Mouse (Mus musculus): ENCODE measurements around the gene Gsk3b. TPM values are rescaled to one million over a fixed set of nuclear protein-coding genes. Genes with fewer than 3 reads are reported as not detected.
A peak's percentile ranks its signal among the peaks of the same experiment; 100 is the strongest.

Gene Gsk3b
- polyA plus RNA-seq, 1 experiment from 2014 or later = 120 TPM

DNA sequence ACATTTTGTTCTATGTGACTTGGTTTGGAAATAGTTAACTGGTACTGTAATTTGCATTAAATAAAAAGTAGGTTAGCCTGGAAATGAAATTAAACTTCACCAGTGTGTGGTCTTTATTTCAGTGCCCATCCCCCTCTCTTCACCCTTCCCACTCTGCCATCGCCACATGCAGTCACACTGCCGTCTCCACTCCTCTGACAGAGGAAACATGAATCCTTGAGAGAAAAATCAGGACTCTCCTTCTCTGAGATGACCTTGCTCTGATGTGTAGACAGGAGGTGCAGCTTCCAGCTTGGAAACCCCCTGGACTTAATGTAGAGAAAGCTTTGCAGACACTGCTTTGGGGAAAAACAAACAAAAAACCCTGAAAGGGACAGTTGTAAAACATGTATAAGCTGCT, 156.6 kb downstream of the Gsk3b start:
- ATAC-seq (ENCODE audit: low FRiP score) (no peak), DNase-seq (ENCODE audit: low spot score, missing footprints) (peak; percentile 79)
- peaks cover 2% of the 10 kb centered on the region; the same call in 1 of the 2 replicates for H3K36me3 ChIP-seq (ENCODE audit: control insufficient read depth, insufficient read depth, low read length)
- H3K4me2 ChIP-seq = no peak overlapping the region
- H3K27me3 ChIP-seq (ENCODE audit: control insufficient read depth, insufficient read depth, low read length) = no peaks in the 10 kb centered on the region
- H3K9ac ChIP-seq (ENCODE audit: low read length) = no peak overlapping the region
- H3K4me3 ChIP-seq (ENCODE audit: low read depth, low read length) = no peak overlapping the region
- 80% methylated on average over 2 of the region's 2 CpGs for WGBS
- no peaks in the 10 kb centered on the region for H3K9me3 ChIP-seq (ENCODE audit: control insufficient read depth, low read length)
- H3K27ac ChIP-seq (ENCODE audit: low read depth, low read length) = no peak overlapping the region
- H3K4me1 ChIP-seq (ENCODE audit: control insufficient read depth, insufficient read depth, low read length) = no peaks in the 10 kb centered on the region

DNA sequence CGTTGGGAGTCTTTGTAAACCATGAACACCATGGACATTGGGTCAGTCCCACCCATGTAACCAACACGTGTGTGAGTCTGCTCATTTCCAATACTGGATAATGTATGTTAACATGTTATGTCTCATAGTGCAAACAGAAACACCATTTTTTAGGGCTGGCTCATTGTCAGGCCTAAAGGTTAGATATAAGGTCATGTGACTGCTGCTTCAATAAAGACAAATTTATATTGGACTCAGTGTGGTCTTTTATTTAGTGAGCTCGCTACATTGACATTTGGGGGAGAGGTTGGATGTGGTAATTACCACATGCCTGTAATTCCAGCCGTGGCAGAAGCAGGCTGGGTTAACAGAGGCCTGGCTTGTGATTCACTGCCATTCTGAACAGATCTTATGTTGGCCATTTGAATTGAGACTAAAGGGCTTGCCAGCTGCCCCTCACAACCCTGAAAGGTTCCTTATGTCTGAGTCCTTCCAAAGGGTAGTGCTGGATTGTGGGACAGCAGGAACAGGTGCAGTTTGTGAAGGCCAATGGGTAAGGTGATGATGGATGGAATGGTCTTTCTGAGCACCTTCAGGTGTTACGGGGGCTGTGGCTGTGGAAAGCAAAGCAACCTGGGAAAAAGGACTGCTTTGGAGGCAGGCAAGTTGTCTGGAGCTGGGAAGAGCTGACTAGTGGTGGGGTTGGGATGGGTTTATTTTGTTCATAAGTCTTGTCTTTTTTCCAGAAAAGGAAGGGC, 157.2 kb downstream of the Gsk3b start:
- H3K36me3 ChIP-seq (ENCODE audit: control insufficient read depth, insufficient read depth, low read length) = 0 out of 2 replicates have a peak, but pooled peaks cover 2% of the 10 kb centered on the region
- no peak for DNase-seq (ENCODE audit: low spot score, missing footprints)
- H3K4me2 ChIP-seq = no peak overlapping the region
- no peak for ATAC-seq (ENCODE audit: low FRiP score)
- H3K4me1 ChIP-seq (ENCODE audit: control insufficient read depth, insufficient read depth, low read length) = no peaks in the 10 kb centered on the region
- H3K27me3 ChIP-seq (ENCODE audit: control insufficient read depth, insufficient read depth, low read length) = no peaks in the 10 kb centered on the region
- H3K9ac ChIP-seq (ENCODE audit: low read length) = no peak overlapping the region
- WGBS = 87% methylated on average over 5 of the region's 5 CpGs
- no peaks in the 10 kb centered on the region for H3K9me3 ChIP-seq (ENCODE audit: control insufficient read depth, low read length)
- no peak overlapping the region for H3K4me3 ChIP-seq (ENCODE audit: low read depth, low read length)
- H3K27ac ChIP-seq (ENCODE audit: low read depth, low read length) = no peak overlapping the region

DNA sequence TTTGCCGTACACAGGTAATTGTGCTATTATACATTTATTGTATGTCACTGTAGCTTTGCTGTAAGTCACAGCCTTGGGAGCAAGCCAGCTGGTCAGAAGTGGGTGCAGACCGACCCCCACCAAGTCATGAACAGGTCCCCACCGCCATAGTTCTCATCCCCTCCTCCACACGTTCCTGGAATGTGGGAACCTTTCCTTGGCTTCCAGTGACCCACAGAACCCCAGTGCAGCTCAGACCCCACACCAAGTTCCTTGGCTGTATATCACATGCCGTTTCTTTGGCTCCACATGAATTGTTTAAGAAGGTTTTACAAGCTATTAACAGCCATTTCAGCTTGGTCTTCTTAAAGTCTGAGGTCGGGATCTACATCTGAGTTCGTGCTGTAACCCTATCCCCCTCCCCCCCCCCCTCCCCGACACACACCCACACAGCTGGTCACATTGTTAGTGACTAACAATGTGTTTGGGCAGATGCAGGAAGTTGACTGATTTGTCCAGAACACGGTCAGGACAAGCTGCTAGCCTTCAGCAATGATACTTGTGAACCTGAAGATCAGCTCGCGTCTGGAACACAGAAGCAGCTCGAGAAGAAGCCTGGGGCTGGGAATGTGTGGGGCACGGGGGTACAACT, 159.6 kb downstream of the Gsk3b start:
- Histone ChIP-seq H3K36me3 (ENCODE audit: control insufficient read depth, insufficient read depth, low read length) (0 out of 2 replicates have a peak, but pooled peaks cover 2% of the 10 kb centered on the region), H3K27ac (ENCODE audit: low read depth, low read length) (no peak overlapping the region), H3K4me3 (ENCODE audit: low read depth, low read length) (no peak overlapping the region), H3K9me3 (ENCODE audit: control insufficient read depth, low read length) (no peaks in the 10 kb centered on the region), H3K4me2 (no peak overlapping the region), H3K27me3 (ENCODE audit: control insufficient read depth, insufficient read depth, low read length) (no peaks in the 10 kb centered on the region), H3K4me1 (ENCODE audit: control insufficient read depth, insufficient read depth, low read length) (no peaks in the 10 kb centered on the region), H3K9ac (ENCODE audit: low read length) (no peak overlapping the region)
- no peak for ATAC-seq (ENCODE audit: low FRiP score)
- DNase-seq (ENCODE audit: low spot score, missing footprints) = no peak
- WGBS = 68% methylated on average over 13 of the region's 13 CpGs

DNA sequence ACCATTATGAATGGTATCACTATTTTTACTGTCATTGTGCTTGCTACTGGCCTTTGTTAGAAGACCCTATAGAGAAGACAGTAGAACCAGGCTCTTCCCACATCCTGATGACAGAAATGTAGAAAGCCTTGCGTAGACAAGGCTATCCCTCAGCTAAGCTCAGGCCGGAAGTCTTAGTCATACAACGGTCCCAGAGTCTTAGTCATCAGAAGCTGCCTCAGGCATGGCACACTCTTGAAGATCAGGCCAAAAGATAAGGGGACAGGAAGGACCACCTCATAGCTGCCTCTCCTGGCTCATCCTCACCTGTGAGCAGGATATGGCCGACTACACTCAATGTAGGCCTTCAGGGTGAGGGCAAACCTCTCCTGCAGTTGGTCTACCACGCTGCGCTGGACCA, 161.7 kb downstream of the Gsk3b start:
- DNase-seq (ENCODE audit: low spot score, missing footprints) (no peak), ATAC-seq (ENCODE audit: low FRiP score) (no peak)
- no peaks in the 10 kb centered on the region for H3K9me3 ChIP-seq (ENCODE audit: control insufficient read depth, low read length)
- H3K4me1 ChIP-seq (ENCODE audit: control insufficient read depth, insufficient read depth, low read length) = no peaks in the 10 kb centered on the region
- no peak overlapping the region for H3K9ac ChIP-seq (ENCODE audit: low read length)
- no peak overlapping the region for H3K27ac ChIP-seq (ENCODE audit: low read depth, low read length)
- no peaks in the 10 kb centered on the region for H3K27me3 ChIP-seq (ENCODE audit: control insufficient read depth, insufficient read depth, low read length)
- no peak overlapping the region for H3K4me2 ChIP-seq
- 90% methylated on average over 6 of the region's 6 CpGs for WGBS
- no peaks in the 10 kb centered on the region for H3K36me3 ChIP-seq (ENCODE audit: control insufficient read depth, insufficient read depth, low read length)
- no peak overlapping the region for H3K4me3 ChIP-seq (ENCODE audit: low read depth, low read length)

DNA sequence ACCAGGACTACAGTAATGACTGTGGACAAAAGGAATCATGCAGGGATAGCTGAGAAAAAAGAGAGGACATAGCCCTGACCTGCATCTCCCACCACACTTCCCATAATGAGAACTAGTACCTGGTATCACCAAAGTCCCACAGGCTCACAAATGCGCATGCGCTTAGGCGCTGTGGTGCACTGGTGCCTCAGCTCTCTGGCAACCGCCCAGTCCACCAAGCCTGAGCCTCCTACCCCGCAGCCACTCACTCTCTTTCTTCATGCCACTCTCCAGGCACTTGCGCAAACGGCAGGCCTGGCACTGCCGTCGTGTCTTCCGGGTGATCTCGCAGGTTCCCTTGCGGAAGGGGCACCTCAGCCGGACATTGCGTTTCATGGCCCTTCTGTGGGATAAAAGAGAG, 165.2 kb downstream of the Gsk3b start:
- no peaks in the 10 kb centered on the region for H3K4me1 ChIP-seq (ENCODE audit: control insufficient read depth, insufficient read depth, low read length)
- DNase-seq (ENCODE audit: low spot score, missing footprints) = no peak
- 86% methylated on average over 14 of the region's 14 CpGs for WGBS

DNA sequence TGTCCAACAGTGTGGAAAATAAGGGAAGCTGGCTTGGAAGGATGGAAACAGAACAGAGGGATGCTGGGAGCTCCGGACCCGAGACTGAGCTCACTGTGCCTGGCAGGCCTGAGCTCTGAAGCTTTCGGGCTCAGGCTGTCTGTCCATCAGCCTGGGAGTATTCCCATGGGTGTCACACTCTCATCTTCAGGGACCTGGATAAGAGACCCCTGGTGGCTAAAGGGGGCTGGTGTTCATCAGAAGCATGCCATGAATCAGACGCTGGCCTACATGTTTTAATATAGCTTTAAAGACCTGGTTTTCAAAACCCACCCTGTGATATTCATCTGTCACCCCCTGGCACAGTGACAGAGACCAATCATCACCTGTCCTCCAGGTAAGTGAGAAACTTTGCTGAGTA, 166.3 kb downstream of the Gsk3b start:
- no peaks in the 10 kb centered on the region for H3K9me3 ChIP-seq (ENCODE audit: control insufficient read depth, low read length)
- H3K4me2 ChIP-seq = no peak overlapping the region
- ATAC-seq (ENCODE audit: low FRiP score) (no peak), DNase-seq (ENCODE audit: low spot score, missing footprints) (no peak)
- no peaks in the 10 kb centered on the region for H3K36me3 ChIP-seq (ENCODE audit: control insufficient read depth, insufficient read depth, low read length)
- no peak overlapping the region for H3K27ac ChIP-seq (ENCODE audit: low read depth, low read length)
- no peak overlapping the region for H3K9ac ChIP-seq (ENCODE audit: low read length)
- no peaks in the 10 kb centered on the region for H3K27me3 ChIP-seq (ENCODE audit: control insufficient read depth, insufficient read depth, low read length)
- H3K4me3 ChIP-seq (ENCODE audit: low read depth, low read length) = no peak overlapping the region
- H3K4me1 ChIP-seq (ENCODE audit: control insufficient read depth, insufficient read depth, low read length) = no peaks in the 10 kb centered on the region
- 87% methylated on average over 4 of the region's 4 CpGs for WGBS

More for the DNA sequence above, 165.2 kb downstream of the Gsk3b start:
- Histone ChIP-seq H3K36me3 (ENCODE audit: control insufficient read depth, insufficient read depth, low read length) (no peaks in the 10 kb centered on the region), H3K4me2 (no peak overlapping the region), H3K27ac (ENCODE audit: low read depth, low read length) (no peak overlapping the region), H3K27me3 (ENCODE audit: control insufficient read depth, insufficient read depth, low read length) (no peaks in the 10 kb centered on the region), H3K9me3 (ENCODE audit: control insufficient read depth, low read length) (no peaks in the 10 kb centered on the region), H3K9ac (ENCODE audit: low read length) (no peak overlapping the region), H3K4me3 (ENCODE audit: low read depth, low read length) (no peak overlapping the region)
- no peak for ATAC-seq (ENCODE audit: low FRiP score)

DNA sequence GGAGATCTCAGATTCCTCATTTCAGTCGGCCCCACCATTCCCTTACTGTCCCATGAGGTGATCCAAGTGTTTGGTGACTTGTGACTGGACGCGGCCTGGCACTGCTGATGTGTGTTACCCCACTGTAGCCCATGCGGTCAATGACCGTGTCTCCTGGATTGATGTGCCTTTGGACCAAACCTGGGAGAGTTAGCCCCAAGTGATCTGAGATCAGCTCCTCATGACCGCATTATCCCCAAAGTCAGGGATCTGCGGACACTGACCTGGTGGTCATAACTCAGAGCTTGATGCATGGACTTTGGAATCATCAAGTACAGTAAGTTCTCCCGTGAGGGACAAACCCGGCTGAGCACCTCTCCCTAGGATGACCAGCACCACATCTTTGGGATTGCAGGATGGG, 167.1 kb downstream of the Gsk3b start:
- Histone ChIP-seq H3K27me3 (ENCODE audit: control insufficient read depth, insufficient read depth, low read length) (no peaks in the 10 kb centered on the region), H3K9me3 (ENCODE audit: control insufficient read depth, low read length) (no peaks in the 10 kb centered on the region), H3K4me2 (no peak overlapping the region), H3K4me3 (ENCODE audit: low read depth, low read length) (no peak overlapping the region), H3K4me1 (ENCODE audit: control insufficient read depth, insufficient read depth, low read length) (no peaks in the 10 kb centered on the region), H3K9ac (ENCODE audit: low read length) (no peak overlapping the region), H3K27ac (ENCODE audit: low read depth, low read length) (no peak overlapping the region), H3K36me3 (ENCODE audit: control insufficient read depth, insufficient read depth, low read length) (no peaks in the 10 kb centered on the region)
- ATAC-seq (ENCODE audit: low FRiP score) = no peak
- DNase-seq (ENCODE audit: low spot score, missing footprints) = no peak
- 88% methylated on average over 9 of the region's 9 CpGs for WGBS

DNA sequence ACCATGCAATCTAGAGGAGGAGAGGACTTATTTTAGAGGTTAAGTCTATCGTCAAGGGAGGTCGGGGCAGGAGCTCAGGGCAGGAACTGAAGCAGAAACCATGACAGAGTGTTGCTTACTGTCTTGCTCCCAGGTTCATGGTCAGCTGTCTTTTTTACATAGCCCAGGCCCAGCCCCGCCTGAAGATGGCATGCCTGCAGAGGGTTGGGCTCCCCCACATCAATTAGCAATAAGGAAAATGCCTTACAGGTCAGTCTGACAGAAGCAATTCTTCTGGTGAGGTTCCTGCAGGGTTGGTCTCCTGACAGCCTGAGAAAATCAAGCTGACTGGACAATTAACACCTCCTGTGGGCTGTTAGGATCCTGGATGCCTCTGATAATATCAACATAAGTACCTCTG, 182.8 kb downstream of the Gsk3b start:
- Histone ChIP-seq H3K4me3 (ENCODE audit: low read depth, low read length) (no peak overlapping the region), H3K4me2 (no peak overlapping the region), H3K27ac (ENCODE audit: low read depth, low read length) (no peak overlapping the region), H3K9me3 (ENCODE audit: control insufficient read depth, low read length) (no peaks in the 10 kb centered on the region), H3K4me1 (ENCODE audit: control insufficient read depth, insufficient read depth, low read length) (peaks cover 8% of the 10 kb centered on the region; the same call in 1 of the 2 replicates), H3K36me3 (ENCODE audit: control insufficient read depth, insufficient read depth, low read length) (no peaks in the 10 kb centered on the region), H3K9ac (ENCODE audit: low read length) (no peak overlapping the region), H3K27me3 (ENCODE audit: control insufficient read depth, insufficient read depth, low read length) (no peaks in the 10 kb centered on the region)
- ATAC-seq (ENCODE audit: low FRiP score) = no peak
- WGBS = 75% methylated on average over 3 of the region's 3 CpGs
- DNase-seq (ENCODE audit: low spot score, missing footprints) = no peak

DNA sequence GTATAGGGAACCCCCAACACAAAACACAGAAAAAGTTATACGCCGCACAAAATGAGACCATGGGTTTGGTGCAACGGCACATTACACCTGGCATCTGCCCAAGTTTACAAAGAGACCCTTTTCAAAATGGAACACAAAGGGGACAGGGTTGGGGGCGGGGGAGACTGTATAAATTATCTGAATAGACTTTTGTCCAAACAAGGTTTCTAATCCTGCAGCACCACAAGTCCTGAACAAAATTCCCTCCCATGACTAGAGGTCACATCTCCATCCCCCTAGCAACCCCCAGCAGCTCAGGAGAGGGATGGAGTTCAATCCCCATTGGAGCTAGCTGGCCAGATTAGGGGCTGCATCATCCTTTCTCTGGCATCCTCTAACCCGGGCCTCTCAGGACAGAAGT, 183.7 kb downstream of the Gsk3b start:
- Histone ChIP-seq H3K27me3 (ENCODE audit: control insufficient read depth, insufficient read depth, low read length) (no peaks in the 10 kb centered on the region), H3K4me1 (ENCODE audit: control insufficient read depth, insufficient read depth, low read length) (peaks cover 8% of the 10 kb centered on the region; the same call in 1 of the 2 replicates), H3K9me3 (ENCODE audit: control insufficient read depth, low read length) (no peaks in the 10 kb centered on the region), H3K4me2 (no peak overlapping the region), H3K36me3 (ENCODE audit: control insufficient read depth, insufficient read depth, low read length) (no peaks in the 10 kb centered on the region), H3K27ac (ENCODE audit: low read depth, low read length) (no peak overlapping the region), H3K4me3 (ENCODE audit: low read depth, low read length) (no peak overlapping the region), H3K9ac (ENCODE audit: low read length) (no peak overlapping the region)
- WGBS = 45% methylated on average over 5 of the region's 5 CpGs
- DNase-seq (ENCODE audit: low spot score, missing footprints) (no peak), ATAC-seq (ENCODE audit: low FRiP score) (no peak)

Measured in midbrain, embryonic 11.5 days (tissue).